Mouse (Mus musculus): ENCODE results near the gene 4921507P07Rik. TPM values are rescaled to one million over a fixed set of nuclear protein-coding genes. Genes with fewer than 3 reads are reported as not detected.

Gene 4921507P07Rik
- polyA plus RNA-seq, 1 experiment from 2014 or later, result 0.82 TPM

DNA sequence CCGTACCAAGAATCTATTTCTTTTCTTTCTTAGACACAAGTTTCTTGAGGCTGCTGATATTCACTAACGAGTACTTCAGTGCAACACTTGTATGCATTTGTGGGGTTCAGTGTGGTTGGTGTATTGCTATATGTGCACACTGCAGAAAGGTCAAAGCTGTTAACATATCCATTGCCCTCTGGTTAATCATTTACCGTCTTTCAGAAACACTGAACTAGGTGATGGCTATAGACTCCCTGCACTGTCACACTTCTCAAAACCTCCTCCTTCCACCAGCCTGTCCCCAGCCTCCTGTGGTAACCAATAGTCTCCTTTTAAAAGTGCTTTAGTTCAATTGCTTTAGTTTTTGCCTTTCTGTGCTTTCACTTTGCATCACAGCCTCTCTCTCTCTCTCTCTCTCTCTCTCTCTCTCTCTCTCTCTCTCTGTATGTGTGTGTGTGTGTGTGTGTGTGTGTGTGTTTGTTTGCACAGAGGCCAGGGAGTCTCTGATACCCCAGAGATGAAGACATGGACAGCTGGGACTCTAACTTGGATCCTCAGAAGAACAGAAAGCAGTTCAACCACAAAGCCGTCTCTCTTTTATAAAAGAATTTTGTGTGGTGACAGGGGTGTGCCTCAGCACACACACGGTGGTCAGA lies 43.4 kb downstream of the 4921507P07Rik start:
- no peaks in the 10 kb centered on the region for H3K36me3 ChIP-seq (ENCODE audit: insufficient read depth, low read length)
- H3K27ac ChIP-seq, result no peak overlapping the region
- no peak for ATAC-seq (replicated peaks; ENCODE audit: low FRiP score, low read depth)
- H3K9me3 ChIP-seq (replicated peaks; ENCODE audit: low read length), result no peaks in the 10 kb centered on the region
- H3K4me2 ChIP-seq (ENCODE audit: low read length), result no peak overlapping the region
- TF ChIP-seq CTCF (IDR thresholded peaks at IDR 0.05; ENCODE audit: low read depth), result no peak
- no peak for DNase-seq (ENCODE audit: low spot score)
- no peaks in the 10 kb centered on the region for H3K4me1 ChIP-seq (replicated peaks; ENCODE audit: insufficient read depth, low read length)
- no peak overlapping the region for H3K4me3 ChIP-seq (replicated peaks; ENCODE audit: low read depth, low read length)
- no peak overlapping the region for H3K9ac ChIP-seq (ENCODE audit: low read depth, low read length)
- H3K27me3 ChIP-seq (ENCODE audit: insufficient read depth, low read length), result no peaks in the 10 kb centered on the region
- 76% methylated on average over 5 of the region's 5 CpGs for WGBS

GRCm38 (mm10) chr6:50549791-50550190 lies 46.6 kb downstream of the 4921507P07Rik start:
- Histone ChIP-seq H3K4me3 (replicated peaks; ENCODE audit: low read depth, low read length) (no peak overlapping the region), H3K27ac (no peak overlapping the region), H3K27me3 (ENCODE audit: insufficient read depth, low read length) (no peaks in the 10 kb centered on the region), H3K36me3 (ENCODE audit: insufficient read depth, low read length) (no peaks in the 10 kb centered on the region), H3K4me1 (replicated peaks; ENCODE audit: insufficient read depth, low read length) (no peaks in the 10 kb centered on the region), H3K4me2 (ENCODE audit: low read length) (no peak overlapping the region), H3K9me3 (replicated peaks; ENCODE audit: low read length) (no peaks in the 10 kb centered on the region), H3K9ac (ENCODE audit: low read depth, low read length) (no peak overlapping the region)
- WGBS, result 71% methylated on average over 7 of the region's 7 CpGs
- ATAC-seq (replicated peaks; ENCODE audit: low FRiP score, low read depth) (no peak), DNase-seq (ENCODE audit: low spot score) (no peak)
- TF ChIP-seq CTCF (IDR thresholded peaks at IDR 0.05; ENCODE audit: low read depth), result no peak

DNA sequence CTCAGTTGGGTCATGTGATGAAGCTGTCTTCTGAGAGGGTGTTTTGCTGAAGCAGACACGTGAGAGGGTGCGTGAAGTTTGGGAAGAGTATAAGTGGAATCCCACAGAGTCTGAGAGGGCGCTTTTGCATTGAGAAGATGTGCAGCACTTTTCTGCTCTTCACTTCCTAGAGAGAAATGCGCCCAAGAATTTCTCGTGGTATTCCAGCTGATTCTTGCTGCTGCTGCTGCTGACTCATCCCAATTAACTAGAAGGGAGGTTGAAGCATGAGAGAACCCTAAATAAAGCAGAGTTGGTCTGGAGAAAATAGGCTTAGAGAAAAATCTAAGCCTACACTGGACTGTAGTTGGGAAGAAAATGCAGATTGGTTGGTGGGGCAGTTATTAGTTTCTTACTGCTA lies 47.4 kb downstream of the 4921507P07Rik start:
- 80% methylated on average over 5 of the region's 5 CpGs for WGBS
- no peak overlapping the region for H3K9ac ChIP-seq (ENCODE audit: low read depth, low read length)
- ATAC-seq (replicated peaks; ENCODE audit: low FRiP score, low read depth), result no peak
- no peak overlapping the region for H3K4me2 ChIP-seq (ENCODE audit: low read length)
- no peaks in the 10 kb centered on the region for H3K4me1 ChIP-seq (replicated peaks; ENCODE audit: insufficient read depth, low read length)
- no peaks in the 10 kb centered on the region for H3K27me3 ChIP-seq (ENCODE audit: insufficient read depth, low read length)
- H3K9me3 ChIP-seq (replicated peaks; ENCODE audit: low read length), result no peaks in the 10 kb centered on the region
- no peak for DNase-seq (ENCODE audit: low spot score)
- TF ChIP-seq CTCF (IDR thresholded peaks at IDR 0.05; ENCODE audit: low read depth), result no peak
- no peak overlapping the region for H3K27ac ChIP-seq
- no peak overlapping the region for H3K4me3 ChIP-seq (replicated peaks; ENCODE audit: low read depth, low read length)
- H3K36me3 ChIP-seq (ENCODE audit: insufficient read depth, low read length), result no peaks in the 10 kb centered on the region

GRCm38 (mm10) chr6:50545412-50546043 lies 50.9 kb downstream of the 4921507P07Rik start:
- Histone ChIP-seq H3K9ac (ENCODE audit: low read depth, low read length) (no peak overlapping the region), H3K4me3 (replicated peaks; ENCODE audit: low read depth, low read length) (no peak overlapping the region), H3K4me1 (replicated peaks; ENCODE audit: insufficient read depth, low read length) (no peaks in the 10 kb centered on the region), H3K4me2 (ENCODE audit: low read length) (peak overlapping the region; percentile 18; the same call in 1 of the 2 replicates), H3K27me3 (ENCODE audit: insufficient read depth, low read length) (no peaks in the 10 kb centered on the region), H3K36me3 (ENCODE audit: insufficient read depth, low read length) (no peaks in the 10 kb centered on the region), H3K9me3 (replicated peaks; ENCODE audit: low read length) (no peaks in the 10 kb centered on the region), H3K27ac (no peak overlapping the region)
- DNase-seq (ENCODE audit: low spot score) (peak; percentile 85), ATAC-seq (replicated peaks; ENCODE audit: low FRiP score, low read depth) (no peak)
- peak; percentile 89 for TF ChIP-seq CTCF (IDR thresholded peaks at IDR 0.05; ENCODE audit: low read depth)
- WGBS, result 22% methylated on average over 10 of the region's 10 CpGs

- Histone ChIP-seq H3K27ac (no peak overlapping the region), H3K4me3 (replicated peaks; ENCODE audit: low read depth, low read length) (no peak overlapping the region), H3K4me2 (ENCODE audit: low read length) (no peak overlapping the region), H3K27me3 (ENCODE audit: insufficient read depth, low read length) (no peaks in the 10 kb centered on the region), H3K9ac (ENCODE audit: low read depth, low read length) (no peak overlapping the region), H3K36me3 (ENCODE audit: insufficient read depth, low read length) (no peaks in the 10 kb centered on the region), H3K9me3 (replicated peaks; ENCODE audit: low read length) (no peaks in the 10 kb centered on the region), H3K4me1 (replicated peaks; ENCODE audit: insufficient read depth, low read length) (no peaks in the 10 kb centered on the region)
- DNase-seq (ENCODE audit: low spot score), result no peak
- no peak for ATAC-seq (replicated peaks; ENCODE audit: low FRiP score, low read depth)
- WGBS, result 95% methylated on average over 1 of the region's 1 CpGs
- TF ChIP-seq CTCF (IDR thresholded peaks at IDR 0.05; ENCODE audit: low read depth), result no peak
Observed at GRCm38 (mm10) chr6:50542535-50542934, 53.9 kb downstream of the 4921507P07Rik start.

GRCm38 (mm10) chr6:50539641-50540040 lies 56.8 kb downstream of the 4921507P07Rik start:
- Histone ChIP-seq H3K27ac (no peak overlapping the region), H3K27me3 (ENCODE audit: insufficient read depth, low read length) (no peaks in the 10 kb centered on the region), H3K9me3 (replicated peaks; ENCODE audit: low read length) (no peaks in the 10 kb centered on the region), H3K4me3 (replicated peaks; ENCODE audit: low read depth, low read length) (no peak overlapping the region), H3K4me2 (ENCODE audit: low read length) (no peak overlapping the region), H3K36me3 (ENCODE audit: insufficient read depth, low read length) (no peaks in the 10 kb centered on the region), H3K9ac (ENCODE audit: low read depth, low read length) (no peak overlapping the region), H3K4me1 (replicated peaks; ENCODE audit: insufficient read depth, low read length) (no peaks in the 10 kb centered on the region)
- ATAC-seq (replicated peaks; ENCODE audit: low FRiP score, low read depth) (no peak), DNase-seq (ENCODE audit: low spot score) (no peak)
- 80% methylated on average over 1 of the region's 1 CpGs for WGBS
- no peak for TF ChIP-seq CTCF (IDR thresholded peaks at IDR 0.05; ENCODE audit: low read depth)

Measured in kidney, postnatal 0 days (tissue).